Mouse (Mus musculus): ENCODE measurements around the gene Mrps17. TPM values are rescaled to one million over a fixed set of nuclear protein-coding genes. Genes with fewer than 3 reads are reported as not detected.

The Mrps17 gene
- 34.2 TPM for polyA plus RNA-seq (2015; fragmentation: Illumina TruSeq; extraction: RNeasy Lipid Tissue Mini Kit (QIAGEN cat#74804); ENCODE audit: insufficient read depth, low read depth, low replicate concordance)

GRCm38 (mm10) chr5:129715326-129715861 lies at the start of gene Mrps17:
TSS of gene Mrps17 (plus strand) at chr5:129715497.

DNA sequence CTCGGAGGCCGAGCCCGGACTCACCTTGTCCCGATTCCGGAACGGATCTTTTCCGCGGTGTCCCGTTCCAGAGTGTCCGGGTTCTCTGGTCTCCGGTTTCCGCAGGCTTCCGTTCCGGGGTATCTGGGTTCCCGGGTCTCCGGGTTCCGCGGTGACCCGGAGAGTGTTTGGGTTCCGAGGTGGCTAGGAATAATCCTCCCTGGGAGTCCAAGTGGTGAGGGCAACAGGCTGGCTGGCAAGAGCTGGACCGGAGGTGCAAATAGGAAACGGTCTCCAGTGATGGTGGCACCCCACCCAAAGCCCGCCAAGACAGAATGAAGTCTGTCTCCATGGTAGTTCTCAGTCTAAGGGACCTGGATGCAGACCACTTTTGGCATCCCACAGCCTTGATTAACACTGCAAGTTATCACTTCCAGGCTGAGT lies 45.2 kb upstream of the Mrps17 start, which contains the start of gene Zfp11:
Gene Zfp11 (minus strand): TSS at position 64 of the 423 bp plus-strand sequence.

GRCm38 (mm10) chr5:129708412-129708811 lies 6.9 kb upstream of the Mrps17 start, which contains the start of gene Sept14:
TSS of gene Sept14 (minus strand) at chr5:129708512.

GRCm38 (mm10) chr5:129724834-129725773 lies 9.8 kb downstream of the Mrps17 start, which contains the start of gene Nipsnap2:
TSS of gene Nipsnap2 (plus strand) at chr5:129725063.

Other genes starting within 250 kb of the Mrps17 start
- gene Sfswap, start 214.3 kb upstream of the Mrps17 start, polyA plus RNA-seq (2015; fragmentation: Illumina TruSeq; extraction: RNeasy Lipid Tissue Mini Kit (QIAGEN cat#74804); ENCODE audit: insufficient read depth, low read depth, low replicate concordance): 29.0 TPM
- 0.72 TPM for gene Mmp17, start 131.3 kb upstream of the Mrps17 start, polyA plus RNA-seq (2015; fragmentation: Illumina TruSeq; extraction: RNeasy Lipid Tissue Mini Kit (QIAGEN cat#74804); ENCODE audit: insufficient read depth, low read depth, low replicate concordance)
- 0.54 TPM for gene Zfp11, start 45.4 kb upstream of the Mrps17 start, polyA plus RNA-seq (2015; fragmentation: Illumina TruSeq; extraction: RNeasy Lipid Tissue Mini Kit (QIAGEN cat#74804); ENCODE audit: insufficient read depth, low read depth, low replicate concordance)
- not detected for gene Sept14, start 7.0 kb upstream of the Mrps17 start, polyA plus RNA-seq (2015; fragmentation: Illumina TruSeq; extraction: RNeasy Lipid Tissue Mini Kit (QIAGEN cat#74804); ENCODE audit: insufficient read depth, low read depth, low replicate concordance)
- gene Nipsnap2, start 9.6 kb downstream of the Mrps17 start, polyA plus RNA-seq (2015; fragmentation: Illumina TruSeq; extraction: RNeasy Lipid Tissue Mini Kit (QIAGEN cat#74804); ENCODE audit: insufficient read depth, low read depth, low replicate concordance): 18.0 TPM
- 2.6 TPM for gene Psph, start 72.0 kb downstream of the Mrps17 start, polyA plus RNA-seq (2015; fragmentation: Illumina TruSeq; extraction: RNeasy Lipid Tissue Mini Kit (QIAGEN cat#74804); ENCODE audit: insufficient read depth, low read depth, low replicate concordance)
- gene Sumf2, start 131.5 kb downstream of the Mrps17 start, polyA plus RNA-seq (2015; fragmentation: Illumina TruSeq; extraction: RNeasy Lipid Tissue Mini Kit (QIAGEN cat#74804); ENCODE audit: insufficient read depth, low read depth, low replicate concordance): 2.6 TPM
- 114 TPM for gene Chchd2, start 172.0 kb downstream of the Mrps17 start, polyA plus RNA-seq (2015; fragmentation: Illumina TruSeq; extraction: RNeasy Lipid Tissue Mini Kit (QIAGEN cat#74804); ENCODE audit: insufficient read depth, low read depth, low replicate concordance)
- 0.72 TPM for gene Zbed5, start 180.2 kb downstream of the Mrps17 start, polyA plus RNA-seq (2015; fragmentation: Illumina TruSeq; extraction: RNeasy Lipid Tissue Mini Kit (QIAGEN cat#74804); ENCODE audit: insufficient read depth, low read depth, low replicate concordance)
- gene Phkg1, start 183.1 kb downstream of the Mrps17 start, polyA plus RNA-seq (2015; fragmentation: Illumina TruSeq; extraction: RNeasy Lipid Tissue Mini Kit (QIAGEN cat#74804); ENCODE audit: insufficient read depth, low read depth, low replicate concordance): 0.48 TPM
- gene Nupr1l, start 193.0 kb downstream of the Mrps17 start, polyA plus RNA-seq (2015; fragmentation: Illumina TruSeq; extraction: RNeasy Lipid Tissue Mini Kit (QIAGEN cat#74804); ENCODE audit: insufficient read depth, low read depth, low replicate concordance): 0.44 TPM
- gene Vkorc1l1, start 226.5 kb downstream of the Mrps17 start, polyA plus RNA-seq (2015; fragmentation: Illumina TruSeq; extraction: RNeasy Lipid Tissue Mini Kit (QIAGEN cat#74804); ENCODE audit: insufficient read depth, low read depth, low replicate concordance): 5.3 TPM

All from pancreas, adult 10 weeks (tissue).